Mouse (Mus musculus): ENCODE results near the gene Gatad2a.

GRCm38 (mm10) chr8:69874654-69875053 lies 121.5 kb downstream of the Gatad2a start:
- 0 out of 2 replicates have a peak, but pooled peaks have one; percentile 0 for TF ChIP-seq CTCF (IDR thresholded peaks at IDR 0.05; ENCODE audit: low read depth, low read length)
- TF ChIP-seq POLR2A (IDR thresholded peaks at IDR 0.05; ENCODE audit: extremely low read depth, insufficient read depth, low read length) = no peak
